Mouse (Mus musculus): ENCODE data around the gene Cpne5.

DNA sequence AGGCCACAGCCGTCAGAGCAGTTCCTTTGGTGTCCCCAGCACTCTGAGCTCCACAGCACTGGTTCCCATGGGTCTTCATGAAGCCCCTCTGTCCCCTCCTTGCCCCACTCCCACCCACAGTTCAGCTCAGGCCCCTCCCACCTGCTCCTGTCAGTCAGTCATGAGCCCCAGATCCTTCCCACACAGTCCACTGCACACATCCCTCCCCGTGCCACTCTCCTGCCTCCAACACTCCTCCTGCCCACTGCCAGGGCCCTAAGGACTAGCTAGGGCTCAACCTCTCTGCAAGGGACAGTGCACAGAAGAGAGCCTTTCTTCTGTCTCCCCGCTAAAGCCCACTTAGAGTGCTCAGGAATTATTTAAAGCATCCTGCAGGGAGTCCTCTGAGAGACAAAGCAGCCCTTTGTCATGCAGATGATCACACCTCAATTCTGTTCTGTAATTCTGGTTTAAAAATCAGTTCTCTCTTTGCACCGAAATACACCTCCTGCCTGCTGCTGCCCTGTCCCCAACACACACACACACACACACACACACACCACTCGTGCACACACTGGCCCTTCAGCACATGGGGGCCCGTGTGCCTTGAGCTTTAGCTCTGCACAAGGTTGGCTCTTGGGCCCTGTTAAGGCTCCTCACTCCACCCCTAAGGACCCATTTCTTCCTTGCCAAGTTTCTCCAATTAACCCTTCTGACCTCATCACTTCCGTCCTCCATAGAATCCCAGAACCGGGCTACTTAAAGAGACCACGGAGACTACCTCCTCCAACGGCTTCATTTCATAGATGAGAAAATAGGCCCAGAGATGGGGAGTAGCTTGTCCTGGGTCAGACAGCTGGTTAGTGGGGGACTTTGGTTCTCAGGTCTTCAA lies 50.7 kb downstream of the Cpne5 start:
- no peak for TF ChIP-seq CTCF (IDR thresholded peaks at IDR 0.05; ENCODE audit: insufficient read depth, low read depth, low read length)
- no peak for TF ChIP-seq POLR2A (IDR thresholded peaks at IDR 0.05; ENCODE audit: insufficient read depth, low read depth, low read length)

All from olfactory bulb, adult 2 months (tissue).